Mouse (Mus musculus) ES-E14 (cell line): ENCODE results near the gene Ache. TPM values are rescaled to one million over a fixed set of nuclear protein-coding genes. Genes with fewer than 3 reads are reported as not detected.
"Not testable (repeated sequence)": the region's sequence is repeated elsewhere in the genome, so short reads cannot be mapped to it uniquely, and the experiment has no call there.

Experiments used
- DNase-seq: peaks from one replicate; pipeline ENCODE4 v3.0.0-alpha.2; 2013; ENCODE audit warnings: low read depth, low spot score
- H3K27ac ChIP-seq: 2 replicates; pipeline ENCODE4 v1.5.1; 2012; ENCODE audit warnings: low read depth, mild to moderate bottlenecking, low read length, moderate library complexity, mixed read lengths; ENCODE audit not compliant: poor library complexity, insufficient read depth, severe bottlenecking
- H3K36me3 ChIP-seq: 2 replicates; pipeline ENCODE4 v1.6.1; 2012; ENCODE audit warnings: mild to moderate bottlenecking, low read length, moderate library complexity, mixed read lengths; ENCODE audit not compliant: control insufficient read depth, poor library complexity, insufficient read depth, severe bottlenecking
- H3K4me1 ChIP-seq, 2 experiments: fragments of 150-350 bp in 1 of 2; sonication (generic) in 1 of 2; 2 replicates each; pipeline ENCODE4 v1.6.1; 2012; ENCODE audit warnings: low read length in 2 of 2, mild to moderate bottlenecking in 1 of 2, mixed read lengths in 1 of 2; ENCODE audit not compliant: control insufficient read depth in 2 of 2, insufficient read depth in 2 of 2, poor library complexity in 1 of 2
- H3K4me3 ChIP-seq, 2 experiments: fragments of 150-350 bp in 1 of 2; sonication (generic) in 1 of 2; 2 replicates each; pipeline ENCODE4 v1.5.1; 2012; ENCODE audit warnings: low read length in 2 of 2, low read depth in 1 of 2, mild to moderate bottlenecking in 1 of 2, mixed read lengths in 1 of 2; ENCODE audit not compliant: insufficient read depth in 1 of 2, poor library complexity in 1 of 2, severe bottlenecking in 1 of 2
- H3K9ac ChIP-seq: 2 replicates; pipeline ENCODE4 v1.6.1; 2012; ENCODE audit warnings: low read depth, mild to moderate bottlenecking, low read length, mixed read lengths; ENCODE audit not compliant: poor library complexity, insufficient read depth, severe bottlenecking
- H3K9me3 ChIP-seq: fragments of 150-350 bp; sonication (generic); 2 replicates; pipeline ENCODE4 v1.6.1; 2012; ENCODE audit warnings: low read depth, mild to moderate bottlenecking, low read length; ENCODE audit not compliant: control insufficient read depth, insufficient read depth
- CHD2 ChIP-seq: IDR thresholded peaks from 2 replicates; pipeline ENCODE4 v1.6.1; 2014; ENCODE audit warnings: mild to moderate bottlenecking, low read depth, low read length, inconsistent platforms
- HCFC1 ChIP-seq: IDR thresholded peaks from 2 replicates; pipeline ENCODE4 v1.6.1; 2012; ENCODE audit warnings: low read length, inconsistent platforms, borderline replicate concordance; ENCODE audit not compliant: insufficient read depth
- MAFK ChIP-seq: IDR thresholded peaks from 2 replicates; pipeline ENCODE4 v1.6.1; 2014; ENCODE audit warnings: mild to moderate bottlenecking, low read depth, low read length, inconsistent platforms; ENCODE audit not compliant: insufficient read depth
- ZC3H11A ChIP-seq: IDR thresholded peaks from 2 replicates; pipeline ENCODE4 v1.6.1; 2012; ENCODE audit warnings: low read depth, mild to moderate bottlenecking, inconsistent platforms, low read length, borderline replicate concordance
- ZNF384 ChIP-seq: IDR thresholded peaks from 2 replicates; pipeline ENCODE4 v1.6.1; 2012; ENCODE audit warnings: low read depth, low read length, inconsistent platforms
- in situ Hi-C, 2 experiments: fragments of 600-800 bp; cut with MboI; formaldehyde crosslinking; loops; one replicate each; pipeline ENCODE4 v1.15.1; 2025; ENCODE audit warnings: low sequenced_read_pairs in 2 of 2, inconsistent platforms in 1 of 2; ENCODE audit not compliant: unreplicated experiment in 2 of 2
- total RNA-seq: library from RNA; depleted of rRNA; stranded (reverse); fragments of 300-350 nt; gene quantifications from 2 replicates; pipeline ENCODE4 v1.2.3, GENCODE M21; 2012

The Ache gene
- total RNA-seq, 1 experiment, result 0.31 TPM

DNA sequence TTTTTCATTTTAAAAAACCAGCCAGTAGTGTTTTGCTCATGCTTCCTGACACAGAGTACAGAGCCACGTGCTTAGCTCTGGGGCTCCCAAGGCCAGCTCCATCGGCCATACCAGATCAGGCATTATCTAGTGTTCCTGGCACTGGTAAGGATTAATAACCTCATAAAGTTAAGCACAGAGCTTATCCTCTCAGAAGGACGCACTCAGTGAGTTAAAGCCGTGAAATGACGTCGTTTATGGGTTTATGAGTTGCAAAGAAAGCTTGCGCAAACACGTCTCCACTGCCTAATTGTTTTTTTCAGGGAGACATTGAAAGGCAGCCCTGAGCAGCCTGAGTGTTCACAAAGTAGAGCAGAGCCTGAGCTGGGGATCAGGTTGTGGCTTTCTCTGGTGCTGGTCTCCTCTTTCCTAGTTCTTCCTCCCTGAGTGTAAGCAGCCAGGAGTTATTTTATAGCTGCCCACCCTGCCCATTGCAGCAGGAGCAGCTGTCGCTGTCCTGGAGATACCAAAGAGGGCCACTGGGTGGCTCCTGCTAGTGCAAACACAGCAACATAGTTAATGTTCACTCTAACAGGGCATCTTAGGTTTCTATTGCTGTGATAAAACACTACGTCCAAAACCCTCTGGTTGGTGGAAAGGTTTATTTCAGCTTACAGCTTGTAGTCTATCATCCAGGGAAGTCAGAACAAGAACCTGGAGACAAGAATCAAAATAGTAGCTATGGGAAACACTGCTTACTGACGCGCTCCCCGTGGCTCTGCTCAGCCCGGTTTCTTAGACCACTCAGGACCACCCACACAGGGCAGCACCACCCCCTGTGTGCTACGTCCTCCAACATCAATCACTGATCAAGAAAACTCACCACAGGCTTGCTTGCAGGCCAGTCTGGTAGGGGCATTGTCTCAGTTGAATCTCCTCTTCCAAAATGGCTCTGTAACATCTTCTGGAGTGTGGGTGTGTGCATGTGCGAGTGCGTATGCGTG is 9.7 kb upstream of the Ache start:
- DNase-seq, result no peak

DNA sequence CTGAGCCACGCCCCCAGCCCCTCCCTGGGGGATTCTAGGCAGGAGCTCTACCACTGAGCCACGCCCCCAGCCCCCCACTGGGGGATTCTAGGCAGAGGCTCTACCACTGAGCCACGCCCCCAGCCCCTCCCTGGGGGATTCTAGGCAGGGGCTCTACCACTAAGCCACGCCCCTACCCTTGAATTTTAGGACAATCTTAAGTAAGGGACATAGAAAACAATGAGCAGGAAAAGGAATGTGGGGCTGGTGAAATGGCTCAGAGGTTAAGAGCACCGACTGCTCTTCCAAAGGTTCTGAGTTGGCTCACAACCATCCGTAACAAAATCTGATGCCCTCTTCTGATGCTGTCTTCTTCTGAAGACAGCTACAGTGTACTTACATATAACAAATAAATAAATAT is 2.9 kb upstream of the Ache start:
- H3K4me1 ChIP-seq, H3K9me3 ChIP-seq, H3K36me3 ChIP-seq, H3K9ac ChIP-seq, H3K4me3 ChIP-seq, in situ Hi-C loops, DNase-seq, H3K27ac ChIP-seq: not testable (repeated sequence)

More for the DNA sequence above, 9.7 kb upstream of the Ache start:
- Histone ChIP-seq H3K36me3 (no peaks in the 10 kb centered on the region), H3K9ac (no peak overlapping the region), H3K27ac (no peak overlapping the region), H3K4me1 (no peaks in the 10 kb centered on the region), H3K9me3 (no peaks in the 10 kb centered on the region), H3K4me3 (no peak overlapping the region)
- in situ Hi-C loops, result no loop called here
- TF ChIP-seq HCFC1 (no peak), MAFK (no peak), CHD2 (no peak), ZNF384 (no peak), ZC3H11A (no peak)

DNA sequence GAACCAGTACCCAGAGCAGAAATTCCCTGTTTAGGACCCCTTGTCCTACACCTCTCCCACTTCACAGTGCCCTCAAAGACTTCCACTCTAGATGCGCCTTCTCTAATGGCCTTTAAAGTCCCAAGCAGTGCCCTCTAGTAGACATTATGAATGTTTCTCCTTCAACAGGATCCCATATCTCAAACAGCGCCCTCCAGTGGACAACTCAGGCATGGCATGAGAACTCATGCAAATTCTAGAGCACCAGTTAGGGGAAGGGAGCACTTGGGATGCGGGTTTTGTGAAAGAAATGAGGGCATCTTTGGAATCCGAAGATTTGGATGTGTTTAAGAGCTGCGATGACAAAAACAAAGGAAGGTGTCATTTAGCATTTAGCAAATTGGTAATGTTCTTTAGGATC is 2.3 kb upstream of the Ache start:
- in situ Hi-C loops, result no loop called here
- H3K4me1 ChIP-seq, result peaks cover 0 to 13% of the 10 kb centered on the region in 2 experiments; a peak in 2 of 4 replicates
- H3K27ac ChIP-seq, result no peak overlapping the region
- H3K36me3 ChIP-seq, result no peaks in the 10 kb centered on the region
- no peaks in the 10 kb centered on the region for H3K9me3 ChIP-seq
- no peak for DNase-seq
- TF ChIP-seq ZNF384 (no peak), HCFC1 (no peak), MAFK (no peak), CHD2 (no peak), ZC3H11A (no peak)
- no peak overlapping the region for H3K9ac ChIP-seq
- no peak overlapping the region for H3K4me3 ChIP-seq

DNA sequence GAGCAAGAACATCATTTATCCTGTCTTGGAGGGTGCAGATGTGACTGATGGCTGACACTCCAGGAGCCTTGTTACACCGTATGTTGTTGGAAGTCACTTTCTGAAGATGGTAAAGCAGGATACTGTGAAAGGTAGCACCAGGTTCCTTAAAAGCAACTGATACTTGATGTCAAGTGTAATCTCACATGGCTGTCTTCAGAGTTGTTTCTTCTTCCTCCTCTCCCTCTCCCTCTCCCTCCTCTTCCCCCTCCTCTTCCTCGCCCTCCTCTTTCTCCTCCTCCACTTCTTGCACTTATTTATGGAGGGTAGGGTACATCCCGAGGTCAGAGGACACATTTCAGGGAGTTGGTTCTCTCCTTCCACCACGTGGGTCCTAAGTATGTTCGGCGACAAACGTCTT is 1.3 kb upstream of the Ache start:
- Histone ChIP-seq H3K4me3 (no peak overlapping the region), H3K27ac (no peak overlapping the region), H3K9me3 (no peaks in the 10 kb centered on the region), H3K4me1 (peaks cover 0 to 16% of the 10 kb centered on the region in 2 experiments; a peak in 2 of 4 replicates), H3K9ac (no peak overlapping the region), H3K36me3 (no peaks in the 10 kb centered on the region)
- DNase-seq, result no peak
- in situ Hi-C loops, result no loop called here
- no peak for TF ChIP-seq MAFK
- TF ChIP-seq ZC3H11A, result no peak
- no peak for TF ChIP-seq CHD2
- no peak for TF ChIP-seq HCFC1
- no peak for TF ChIP-seq ZNF384
